Mouse (Mus musculus): Measurements from ENCODE around the gene Sema3f. TPM values are rescaled to one million over a fixed set of nuclear protein-coding genes. Genes with fewer than 3 reads are reported as not detected.
"Not testable (repeated sequence)": the region's sequence is repeated elsewhere in the genome, so short reads cannot be mapped to it uniquely, and the experiment has no call there.

Gene Sema3f
- polyA plus RNA-seq, 1 experiment from 2014 or later, result 21.3 TPM

GRCm38 (mm10) chr9:107682405-107682804 is 27.9 kb downstream of the Sema3f start:
- no peak overlapping the region for H3K4me3 ChIP-seq (replicated peaks)
- peaks cover 22% of the 10 kb centered on the region for H3K36me3 ChIP-seq
- H3K4me1 ChIP-seq, result peaks cover 4% of the 10 kb centered on the region; the same call in 1 of the 2 replicates
- peaks cover 4% of the 10 kb centered on the region for H3K27me3 ChIP-seq (replicated peaks)
- H3K9me3 ChIP-seq, result no peaks in the 10 kb centered on the region
- ATAC-seq (ENCODE audit: insufficient read depth, low FRiP score, low read depth), result no peak
- H3K27ac ChIP-seq, result no peak overlapping the region
- no peak overlapping the region for H3K4me2 ChIP-seq
- H3K9ac ChIP-seq, result no peak overlapping the region
- 77% methylated on average over 20 of the region's 20 CpGs for WGBS

- peaks cover 14% of the 10 kb centered on the region for H3K4me1 ChIP-seq
- no peak within 1 kb of the TSS for H3K4me2 ChIP-seq
- H3K9ac ChIP-seq, result no peak within 1 kb of the TSS
- peaks cover 24% of the 10 kb centered on the region for H3K27me3 ChIP-seq (replicated peaks)
- WGBS, result 31% methylated on average over 5 of the region's 5 CpGs
- H3K27ac ChIP-seq, result no peak within 1 kb of the TSS
- no peaks in the 10 kb centered on the region for H3K9me3 ChIP-seq
- no peak within 1 kb of the TSS for H3K4me3 ChIP-seq (replicated peaks)
- ATAC-seq (ENCODE audit: insufficient read depth, low FRiP score, low read depth), result no peak
- peaks cover 17% of the 10 kb centered on the region for H3K36me3 ChIP-seq
Observed at GRCm38 (mm10) chr9:107679501-107679900, 30.8 kb downstream of the Sema3f start, which contains the start of gene Gnat1. Gene Gnat1 (minus strand): TSS chr9:107679712.

- no peak for ATAC-seq (ENCODE audit: insufficient read depth, low FRiP score, low read depth)
- 91% methylated on average over 2 of the region's 2 CpGs for WGBS
- no peaks in the 10 kb centered on the region for H3K9me3 ChIP-seq
- H3K27me3 ChIP-seq (replicated peaks), result peaks cover 24% of the 10 kb centered on the region
- H3K4me1 ChIP-seq, result peaks cover 14% of the 10 kb centered on the region
- no peak overlapping the region for H3K9ac ChIP-seq
- H3K4me3 ChIP-seq (replicated peaks), result no peak overlapping the region
- no peak overlapping the region for H3K27ac ChIP-seq
- peaks cover 11% of the 10 kb centered on the region for H3K36me3 ChIP-seq
- H3K4me2 ChIP-seq, result no peak overlapping the region
Observed at GRCm38 (mm10) chr9:107678861-107679260, 31.4 kb downstream of the Sema3f start.

GRCm38 (mm10) chr9:107677819-107678526 is 32.3 kb downstream of the Sema3f start:
- H3K27ac ChIP-seq; H3K9ac ChIP-seq; H3K4me3 ChIP-seq (replicated peaks); H3K9me3 ChIP-seq; ATAC-seq (ENCODE audit: insufficient read depth, low FRiP score, low read depth); H3K4me2 ChIP-seq; H3K36me3 ChIP-seq: not testable (repeated sequence)
- 38% methylated on average over 14 of the region's 14 CpGs for WGBS
- H3K4me1 ChIP-seq, result peaks cover 14% of the 10 kb centered on the region
- H3K27me3 ChIP-seq (replicated peaks), result peaks cover 24% of the 10 kb centered on the region

- Histone ChIP-seq H3K9me3 (no peaks in the 10 kb centered on the region), H3K4me3 (replicated peaks) (no peak overlapping the region), H3K9ac (no peak overlapping the region), H3K27me3 (replicated peaks) (peaks cover 24% of the 10 kb centered on the region), H3K4me1 (peaks cover 14% of the 10 kb centered on the region), H3K27ac (no peak overlapping the region), H3K4me2 (no peak overlapping the region), H3K36me3 (no peaks in the 10 kb centered on the region; the same call in 1 of the 2 replicates)
- 20% methylated on average over 17 of the region's 17 CpGs for WGBS
- no peak for ATAC-seq (ENCODE audit: insufficient read depth, low FRiP score, low read depth)
Observed at GRCm38 (mm10) chr9:107677091-107677784, 33.0 kb downstream of the Sema3f start.

GRCm38 (mm10) chr9:107676302-107676701 is 34.0 kb downstream of the Sema3f start:
- peaks cover 14% of the 10 kb centered on the region for H3K4me1 ChIP-seq
- no peak overlapping the region for H3K9ac ChIP-seq
- H3K27ac ChIP-seq, result no peak overlapping the region
- peaks cover 24% of the 10 kb centered on the region for H3K27me3 ChIP-seq (replicated peaks)
- peak overlapping the region; percentile 29 for H3K4me3 ChIP-seq (replicated peaks)
- H3K36me3 ChIP-seq, result no peaks in the 10 kb centered on the region
- peak overlapping the region; percentile 68 for H3K4me2 ChIP-seq
- no peak for ATAC-seq (ENCODE audit: insufficient read depth, low FRiP score, low read depth)
- H3K9me3 ChIP-seq, result no peaks in the 10 kb centered on the region
- 2% methylated on average over 23 of the region's 25 CpGs for WGBS

- no peaks in the 10 kb centered on the region for H3K9me3 ChIP-seq
- H3K27ac ChIP-seq, result no peak overlapping the region
- H3K4me2 ChIP-seq, result peak overlapping the region; percentile 68
- no peak overlapping the region for H3K9ac ChIP-seq
- under 1% methylated on average over 39 of the region's 39 CpGs for WGBS
- peaks cover 14% of the 10 kb centered on the region for H3K4me1 ChIP-seq
- no peaks in the 10 kb centered on the region for H3K36me3 ChIP-seq
- H3K27me3 ChIP-seq (replicated peaks), result peaks cover 24% of the 10 kb centered on the region
- H3K4me3 ChIP-seq (replicated peaks), result peak overlapping the region; percentile 29
- peak; percentile 56 for ATAC-seq (ENCODE audit: insufficient read depth, low FRiP score, low read depth)
Observed at GRCm38 (mm10) chr9:107675671-107676301, 34.5 kb downstream of the Sema3f start.

- H3K36me3 ChIP-seq, result no peaks in the 10 kb centered on the region
- H3K4me2 ChIP-seq, result no peak overlapping the region
- peaks cover 24% of the 10 kb centered on the region for H3K27me3 ChIP-seq (replicated peaks)
- H3K9ac ChIP-seq, result no peak overlapping the region
- WGBS, result 62% methylated on average over 9 of the region's 9 CpGs
- no peak overlapping the region for H3K4me3 ChIP-seq (replicated peaks)
- no peaks in the 10 kb centered on the region for H3K9me3 ChIP-seq
- no peak for ATAC-seq (ENCODE audit: insufficient read depth, low FRiP score, low read depth)
- H3K27ac ChIP-seq, result no peak overlapping the region
- H3K4me1 ChIP-seq, result peaks cover 14% of the 10 kb centered on the region
Observed at GRCm38 (mm10) chr9:107674609-107675429, 35.5 kb downstream of the Sema3f start.

GRCm38 (mm10) chr9:107670259-107670658 is 40.0 kb downstream of the Sema3f start:
- no peak for ATAC-seq (ENCODE audit: insufficient read depth, low FRiP score, low read depth)
- no peaks in the 10 kb centered on the region for H3K9me3 ChIP-seq
- no peaks in the 10 kb centered on the region for H3K36me3 ChIP-seq
- H3K27me3 ChIP-seq (replicated peaks), result peaks cover 18% of the 10 kb centered on the region
- H3K4me1 ChIP-seq, result peaks cover 16% of the 10 kb centered on the region
- no peak overlapping the region for H3K4me3 ChIP-seq (replicated peaks)
- WGBS, result 70% methylated on average over 5 of the region's 5 CpGs
- H3K27ac ChIP-seq, result no peak overlapping the region
- H3K4me2 ChIP-seq, result no peak overlapping the region
- no peak overlapping the region for H3K9ac ChIP-seq

- Histone ChIP-seq H3K4me2 (peak within 1 kb of the TSS; percentile 92), H3K9ac (no peak within 1 kb of the TSS), H3K27me3 (replicated peaks) (peaks cover 14% of the 10 kb centered on the region), H3K27ac (peak within 1 kb of the TSS; percentile 49; the same call in 1 of the 2 replicates), H3K36me3 (no peaks in the 10 kb centered on the region), H3K4me1 (peaks cover 16% of the 10 kb centered on the region), H3K4me3 (replicated peaks) (no peak within 1 kb of the TSS), H3K9me3 (no peaks in the 10 kb centered on the region)
- 81% methylated on average over 9 of the region's 9 CpGs for WGBS
- no peak for ATAC-seq (ENCODE audit: insufficient read depth, low FRiP score, low read depth)
Observed at GRCm38 (mm10) chr9:107669480-107669945, 40.8 kb downstream of the Sema3f start, which contains the start of gene Slc38a3. Gene Slc38a3 (minus strand): TSS chr9:107669530.

GRCm38 (mm10) chr9:107668916-107669315 is 41.4 kb downstream of the Sema3f start:
- Histone ChIP-seq H3K4me2 (no peak overlapping the region), H3K9ac (no peak overlapping the region), H3K36me3 (no peaks in the 10 kb centered on the region), H3K27ac (peak overlapping the region; percentile 49; the same call in 1 of the 2 replicates), H3K4me3 (replicated peaks) (no peak overlapping the region), H3K9me3 (no peaks in the 10 kb centered on the region), H3K27me3 (replicated peaks) (peaks cover 14% of the 10 kb centered on the region), H3K4me1 (peaks cover 16% of the 10 kb centered on the region)
- 68% methylated on average over 3 of the region's 3 CpGs for WGBS
- no peak; the same call in 1 of the 2 replicates for ATAC-seq (ENCODE audit: insufficient read depth, low FRiP score, low read depth)
